Mouse (Mus musculus): Measurements from ENCODE around the gene Tmem167b. TPM values are rescaled to one million over a fixed set of nuclear protein-coding genes. Genes with fewer than 3 reads are reported as not detected.

Gene Tmem167b
- polyA plus RNA-seq (2014; fragmentation: Illumina TruSeq; extraction: RNeasy Lipid Tissue Mini Kit (QIAGEN cat#74804); ENCODE audit: low read depth, low replicate concordance), result 78.3 TPM

GRCm38 (mm10) chr3:108562133-108562730 lies at the start of gene Tmem167b:
Tmem167b (minus strand) TSS chr3:108562466.

DNA sequence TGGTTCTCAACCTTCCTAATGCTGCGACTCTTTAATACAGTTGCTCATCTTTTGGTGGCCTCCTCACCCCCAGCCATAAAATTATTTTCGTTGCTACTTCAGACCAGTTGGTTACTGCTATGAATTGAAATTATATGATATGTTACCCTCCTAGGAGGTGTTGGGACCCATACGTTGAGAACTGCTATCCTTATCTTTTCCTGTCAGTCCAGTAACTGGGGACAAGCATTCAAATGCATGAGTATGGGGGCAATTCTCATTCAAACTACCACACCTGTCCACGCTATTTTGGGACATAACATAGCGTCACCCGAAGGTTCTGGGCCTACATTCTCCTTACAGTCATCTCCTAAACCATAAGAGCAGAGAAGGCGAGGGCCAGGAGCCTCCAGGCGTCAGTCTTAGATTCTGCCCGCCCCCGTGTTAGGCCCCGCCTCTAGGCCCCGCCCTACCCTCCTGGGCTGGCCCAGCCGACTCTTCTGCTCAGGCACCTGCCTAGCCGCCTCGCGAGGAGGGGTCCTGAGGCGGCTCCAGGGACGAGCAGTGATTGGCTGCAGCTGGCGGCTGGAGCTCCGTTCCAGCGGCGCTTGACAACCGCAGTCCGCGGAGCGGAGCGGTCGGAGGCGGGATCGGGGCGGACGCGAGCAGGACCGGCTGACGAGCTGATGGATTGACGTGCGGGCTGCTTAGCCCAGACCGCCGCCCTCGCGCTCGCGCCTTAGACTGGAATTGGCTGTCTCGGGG lies 28.7 kb upstream of the Tmem167b start, which contains the start of gene Wdr47:
Gene Wdr47 (plus strand): TSS at position 494 of the 744 bp plus-strand sequence.

DNA sequence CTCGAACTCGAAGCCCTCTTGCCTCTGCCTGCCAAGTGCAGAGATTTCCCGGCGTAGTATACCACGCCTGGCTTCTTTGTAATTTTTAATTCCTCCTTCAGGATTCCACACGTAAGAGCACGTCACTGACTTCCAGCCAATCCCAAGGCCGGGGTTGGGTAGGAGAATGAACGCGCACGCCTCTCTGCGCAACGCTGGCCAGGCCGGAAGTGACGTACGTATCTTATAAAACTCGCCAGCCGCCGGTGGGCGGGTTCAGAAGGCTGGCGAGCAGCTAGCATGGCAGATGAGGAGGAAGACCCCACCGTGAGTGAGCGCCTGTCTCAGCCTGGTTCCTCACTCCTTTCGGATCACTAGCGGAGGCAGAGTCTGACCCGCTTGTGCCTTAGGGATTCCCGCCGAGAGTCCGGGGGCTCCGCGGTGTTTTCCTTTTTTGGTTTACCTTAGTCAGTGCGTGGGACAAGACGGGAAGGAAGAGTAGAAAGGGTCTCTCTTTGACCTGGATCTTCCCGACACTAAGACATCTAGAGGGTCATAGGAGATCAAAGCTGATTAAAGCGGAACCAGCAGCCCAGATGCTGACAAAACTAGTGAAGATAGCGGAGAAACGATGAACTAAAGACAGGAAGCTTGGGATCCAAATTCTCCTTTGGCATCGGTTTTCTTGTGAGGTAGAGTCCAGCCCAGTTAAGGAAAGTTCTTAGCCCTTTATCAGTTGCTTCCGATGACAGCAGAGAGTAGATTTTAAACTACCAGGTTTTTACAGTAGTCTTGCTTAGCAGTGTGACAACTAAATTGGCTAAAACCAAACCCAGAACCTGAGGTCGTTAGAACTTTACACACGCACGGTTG lies 9.4 kb upstream of the Tmem167b start, which contains the start of gene Taf13:
Gene Taf13 (plus strand): TSS at position 256 of the 852 bp plus-strand sequence.

GRCm38 (mm10) chr3:108536517-108537260 lies 25.6 kb downstream of the Tmem167b start, which contains the start of gene 5330417C22Rik:
5330417C22Rik (minus strand) TSS chr3:108536536.

GRCm38 (mm10) chr3:108533951-108534350 lies 28.3 kb downstream of the Tmem167b start, which contains the start of gene 1700013F07Rik:
1700013F07Rik (plus strand) TSS chr3:108534150.

Other genes starting within 250 kb of the Tmem167b start
- gene Mybphl, start 197.6 kb downstream of the Tmem167b start, polyA plus RNA-seq (2014; fragmentation: Illumina TruSeq; extraction: RNeasy Lipid Tissue Mini Kit (QIAGEN cat#74804); ENCODE audit: low read depth, low replicate concordance), result not detected
- gene Psrc1, start 178.6 kb downstream of the Tmem167b start, polyA plus RNA-seq (2014; fragmentation: Illumina TruSeq; extraction: RNeasy Lipid Tissue Mini Kit (QIAGEN cat#74804); ENCODE audit: low read depth, low replicate concordance), result not detected
- gene Celsr2, start 146.9 kb downstream of the Tmem167b start, polyA plus RNA-seq (2014; fragmentation: Illumina TruSeq; extraction: RNeasy Lipid Tissue Mini Kit (QIAGEN cat#74804); ENCODE audit: low read depth, low replicate concordance), result 2.6 TPM
- 19.5 TPM for gene Sars, start 117.3 kb downstream of the Tmem167b start, polyA plus RNA-seq (2014; fragmentation: Illumina TruSeq; extraction: RNeasy Lipid Tissue Mini Kit (QIAGEN cat#74804); ENCODE audit: low read depth, low replicate concordance)
- not detected for gene 1700013F07Rik, start 28.3 kb downstream of the Tmem167b start, polyA plus RNA-seq (2014; fragmentation: Illumina TruSeq; extraction: RNeasy Lipid Tissue Mini Kit (QIAGEN cat#74804); ENCODE audit: low read depth, low replicate concordance)
- 0.12 TPM for gene 5330417C22Rik, start 25.9 kb downstream of the Tmem167b start, polyA plus RNA-seq (2014; fragmentation: Illumina TruSeq; extraction: RNeasy Lipid Tissue Mini Kit (QIAGEN cat#74804); ENCODE audit: low read depth, low replicate concordance)
- gene Taf13, start 9.2 kb upstream of the Tmem167b start, polyA plus RNA-seq (2014; fragmentation: Illumina TruSeq; extraction: RNeasy Lipid Tissue Mini Kit (QIAGEN cat#74804); ENCODE audit: low read depth, low replicate concordance), result 85.3 TPM
- 29.6 TPM for gene Wdr47, start 28.8 kb upstream of the Tmem167b start, polyA plus RNA-seq (2014; fragmentation: Illumina TruSeq; extraction: RNeasy Lipid Tissue Mini Kit (QIAGEN cat#74804); ENCODE audit: low read depth, low replicate concordance)
- 53.2 TPM for gene Clcc1, start 91.4 kb upstream of the Tmem167b start, polyA plus RNA-seq (2014; fragmentation: Illumina TruSeq; extraction: RNeasy Lipid Tissue Mini Kit (QIAGEN cat#74804); ENCODE audit: low read depth, low replicate concordance)
- 3.5 TPM for gene Gpsm2, start 159.8 kb upstream of the Tmem167b start, polyA plus RNA-seq (2014; fragmentation: Illumina TruSeq; extraction: RNeasy Lipid Tissue Mini Kit (QIAGEN cat#74804); ENCODE audit: low read depth, low replicate concordance)
- not detected for gene Aknad1, start 177.2 kb upstream of the Tmem167b start, polyA plus RNA-seq (2014; fragmentation: Illumina TruSeq; extraction: RNeasy Lipid Tissue Mini Kit (QIAGEN cat#74804); ENCODE audit: low read depth, low replicate concordance)